Mouse (Mus musculus): ENCODE results near the gene Fbxw7.
"Not testable (repeated sequence)": the region's sequence is repeated elsewhere in the genome, so short reads cannot be mapped to it uniquely, and the experiment has no call there.

Gene Fbxw7

GRCm38 (mm10) chr3:84827617-84828016 lies 12.5 kb downstream of the Fbxw7 start:
- DNase-seq: no peak

GRCm38 (mm10) chr3:84829366-84829765 lies 14.3 kb downstream of the Fbxw7 start:
- DNase-seq: no peak

GRCm38 (mm10) chr3:84836029-84836428 lies 21.0 kb downstream of the Fbxw7 start:
- DNase-seq: no peak

GRCm38 (mm10) chr3:84837984-84838383 lies 22.9 kb downstream of the Fbxw7 start:
- no peak for DNase-seq

- DNase-seq: no peak
Observed at GRCm38 (mm10) chr3:84839499-84839898, 24.4 kb downstream of the Fbxw7 start.

GRCm38 (mm10) chr3:84841271-84841670 lies 26.2 kb downstream of the Fbxw7 start:
- DNase-seq: no peak

GRCm38 (mm10) chr3:84842793-84843192 lies 27.7 kb downstream of the Fbxw7 start:
- DNase-seq: no peak

GRCm38 (mm10) chr3:84843594-84843993 lies 28.5 kb downstream of the Fbxw7 start:
- DNase-seq: peak in 1 of 2 experiments; percentile 71

- DNase-seq: peak; percentile 58 to 65
Observed at GRCm38 (mm10) chr3:84848798-84849197, 33.7 kb downstream of the Fbxw7 start.

- DNase-seq: no peak
Observed at GRCm38 (mm10) chr3:84850418-84850817, 35.4 kb downstream of the Fbxw7 start.

GRCm38 (mm10) chr3:84851801-84852200 lies 36.7 kb downstream of the Fbxw7 start:
- DNase-seq: no peak

- peak; percentile 57 to 79 for DNase-seq
Observed at GRCm38 (mm10) chr3:84852877-84853276, 37.8 kb downstream of the Fbxw7 start.

GRCm38 (mm10) chr3:84854440-84854839 lies 39.4 kb downstream of the Fbxw7 start:
- no peak for DNase-seq

GRCm38 (mm10) chr3:84860669-84861068 lies 45.6 kb downstream of the Fbxw7 start:
- no peak for DNase-seq

- not testable (repeated sequence) for DNase-seq
Observed at GRCm38 (mm10) chr3:84861817-84862216, 46.7 kb downstream of the Fbxw7 start.

- DNase-seq: no peak
Observed at GRCm38 (mm10) chr3:84865684-84866083, 50.6 kb downstream of the Fbxw7 start.

- DNase-seq: no peak
Observed at GRCm38 (mm10) chr3:84866866-84867265, 51.8 kb downstream of the Fbxw7 start.

- no peak for DNase-seq
Observed at GRCm38 (mm10) chr3:84867434-84867975, 52.4 kb downstream of the Fbxw7 start.

- no peak for DNase-seq
Observed at GRCm38 (mm10) chr3:84867991-84868390, 52.9 kb downstream of the Fbxw7 start.

- no peak for DNase-seq
Observed at GRCm38 (mm10) chr3:84870126-84870525, 55.1 kb downstream of the Fbxw7 start.

GRCm38 (mm10) chr3:84875306-84875705 lies 60.2 kb downstream of the Fbxw7 start:
- DNase-seq: peak in 1 of 2 experiments; percentile 38

GRCm38 (mm10) chr3:84876211-84876610 lies 61.1 kb downstream of the Fbxw7 start:
- DNase-seq: peak in 1 of 2 experiments; percentile 45

GRCm38 (mm10) chr3:84883817-84884483 lies 68.9 kb downstream of the Fbxw7 start:
- peak; percentile 37 to 38 for DNase-seq

GRCm38 (mm10) chr3:84889648-84890047 lies 74.6 kb downstream of the Fbxw7 start:
- peak in 1 of 2 experiments; percentile 35 for DNase-seq

GRCm38 (mm10) chr3:84890983-84891382 lies 75.9 kb downstream of the Fbxw7 start:
- no peak for DNase-seq

All from lung, postnatal 4 days (tissue).